ENCODE assay signal across 17 mouse cellular contexts in the genomic region with DNA sequence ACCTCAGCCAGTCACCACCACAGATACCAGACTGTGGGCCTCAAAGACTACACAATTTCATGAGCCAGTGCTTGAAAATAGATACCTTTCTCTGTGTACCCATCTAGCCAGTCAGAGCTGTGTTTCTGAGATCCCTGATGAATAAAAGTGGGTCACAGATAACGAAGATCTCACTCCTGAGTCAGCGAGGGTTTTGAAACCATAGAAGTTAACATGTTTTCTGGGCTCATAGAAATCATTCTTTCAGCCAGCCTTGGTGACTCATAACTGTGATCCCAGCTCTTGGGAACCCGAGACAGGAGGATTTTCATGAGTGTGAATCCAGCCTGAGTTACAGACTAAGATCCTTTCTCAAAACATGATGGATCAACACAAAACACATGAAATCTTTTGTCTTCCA.
"Had no signal": no experiment of that assay in that cellular context is flagged by ENCODE, and none has a peak within 500 bp of the region (broad histone marks: within the 10 kb centered on the region; RNA-seq: fewer than 3 reads in every experiment).

No protein-coding gene starts in this region.

- H3K9me3 ChIP-seq: midbrain, embryonic 10.5 days; midbrain, embryonic 12.5 days; neural tube, embryonic 13.5 days; neural tube, embryonic 15.5 days; stomach, embryonic 15.5 days had no signal

- H3K4me2 ChIP-seq: lung, embryonic 14.5 days; midbrain, embryonic 12.5 days; neural tube, embryonic 13.5 days; neural tube, embryonic 15.5 days; stomach, embryonic 15.5 days had no signal

- H3K4me3 ChIP-seq: midbrain, embryonic 10.5 days; midbrain, embryonic 12.5 days; myocyte; neural tube, embryonic 13.5 days; neural tube, embryonic 15.5 days; stomach, embryonic 15.5 days had no signal

- H3K4me1 ChIP-seq: midbrain, embryonic 12.5 days; neural tube, embryonic 15.5 days; stomach, embryonic 15.5 days had no signal

- H3K36me3 ChIP-seq: midbrain, embryonic 10.5 days; midbrain, embryonic 12.5 days; neural tube, embryonic 13.5 days; neural tube, embryonic 15.5 days; stomach, embryonic 15.5 days had no signal

- H3K27ac ChIP-seq: midbrain, embryonic 10.5 days; midbrain, embryonic 12.5 days; neural tube, embryonic 13.5 days; neural tube, embryonic 15.5 days; stomach, embryonic 15.5 days; stomach, postnatal 0 days had no signal

- DNase-seq: lung, adult 18-20 months; lung, embryonic 14.5 days; lung, postnatal 10 days; lung, postnatal 4 days; midbrain, embryonic 14.5 days; right cerebral cortex, postnatal 14 days; thymus, adult 2 months; thymus, postnatal 25 days; thymus, postnatal 4 days had no signal

- H3K9ac ChIP-seq: lung, embryonic 14.5 days; midbrain, embryonic 12.5 days; neural tube, embryonic 13.5 days; neural tube, embryonic 15.5 days; stomach, embryonic 15.5 days had no signal

- ATAC-seq: midbrain, embryonic 16.5 days had no signal

- H3K27me3 ChIP-seq: midbrain, embryonic 12.5 days; neural tube, embryonic 13.5 days; neural tube, embryonic 15.5 days; stomach, embryonic 15.5 days had no signal
